ENCODE assay signal across 16 mouse cellular contexts in genomic region chr14:22296655-22297239, GRCm38 (mm10).
"Had no signal": no experiment of that assay in that cellular context is flagged by ENCODE, and none has a peak within 500 bp of the region (broad histone marks: within the 10 kb centered on the region; RNA-seq: fewer than 3 reads in every experiment).

No protein-coding gene starts in this region.

- H3K36me3 ChIP-seq: kidney, embryonic 15.5 days; limb, embryonic 13.5 days had no signal

- ATAC-seq: intestine, postnatal 0 days; lung, postnatal 0 days had no signal

- H3K9me3 ChIP-seq: kidney, embryonic 15.5 days; limb, embryonic 13.5 days had no signal

- H3K9ac ChIP-seq: kidney, embryonic 15.5 days; limb, embryonic 13.5 days; liver, embryonic 14.5 days had no signal

- H3K4me3 ChIP-seq: kidney, embryonic 15.5 days; layer of hippocampus, adult 2 months; limb, embryonic 13.5 days had no signal

- H3K4me2 ChIP-seq: kidney, embryonic 15.5 days; limb, embryonic 13.5 days; midbrain, embryonic 11.5 days had no signal

- H3K27ac ChIP-seq: kidney, embryonic 15.5 days; layer of hippocampus, adult 2 months; limb, embryonic 13.5 days; liver, embryonic 14.5 days had no signal

- DNase-seq: kidney, postnatal 4 days; left cerebral cortex, postnatal 4 days; lung, adult 18-20 months; lung, postnatal 36 days; retina, postnatal 1 day; right cerebral cortex, postnatal 4 days; spleen, adult 18-20 months; thymus, adult 18-20 months; thymus, postnatal 14 days had no signal
